Mouse (Mus musculus) A20 (cell line): ENCODE results near the gene Slc39a12.

Experiments
- DNase-seq: peaks from one replicate; pipeline ENCODE4 v3.0.0-alpha.2; 2011; ENCODE audit warnings: low read depth, low spot score

Slc39a12 gene

GRCm38 (mm10) chr2:14388162-14388561 is at the start of gene Slc39a12:
Slc39a12 (plus strand) TSS chr2:14388316.
- DNase-seq: no peak

DNA sequence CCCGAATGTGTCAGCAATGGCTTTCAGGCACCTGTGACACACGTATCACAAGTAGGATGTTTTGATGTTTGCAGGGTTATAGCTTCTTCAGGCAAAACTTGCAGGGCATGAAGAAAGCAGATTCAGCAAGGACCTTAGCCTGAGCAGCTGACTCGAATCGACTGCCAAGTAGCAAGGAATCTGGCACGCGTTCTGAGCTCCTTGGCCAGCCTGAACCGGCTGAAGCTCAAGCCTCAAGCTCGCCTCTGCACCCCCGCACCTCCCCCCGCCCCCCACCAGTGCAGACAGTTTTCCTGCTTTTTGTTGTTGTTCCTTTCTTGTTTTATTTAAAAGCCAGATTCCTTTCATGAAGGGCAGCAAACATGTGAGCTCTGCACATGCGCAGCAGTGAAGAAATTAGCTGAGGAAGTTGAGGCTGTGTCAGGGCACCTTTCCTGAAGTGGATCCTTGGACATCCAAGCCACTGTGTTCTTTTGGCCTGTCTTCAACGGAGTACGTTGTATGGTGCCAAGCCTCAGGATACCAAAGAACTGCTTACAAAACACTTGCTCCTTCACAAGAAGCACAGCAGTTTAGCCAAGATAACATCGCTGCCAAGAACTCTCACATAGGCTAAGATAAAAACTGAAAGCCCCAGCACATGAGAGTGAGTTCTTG is 46.3 kb upstream of the Slc39a12 start:
- no peak for DNase-seq

DNA sequence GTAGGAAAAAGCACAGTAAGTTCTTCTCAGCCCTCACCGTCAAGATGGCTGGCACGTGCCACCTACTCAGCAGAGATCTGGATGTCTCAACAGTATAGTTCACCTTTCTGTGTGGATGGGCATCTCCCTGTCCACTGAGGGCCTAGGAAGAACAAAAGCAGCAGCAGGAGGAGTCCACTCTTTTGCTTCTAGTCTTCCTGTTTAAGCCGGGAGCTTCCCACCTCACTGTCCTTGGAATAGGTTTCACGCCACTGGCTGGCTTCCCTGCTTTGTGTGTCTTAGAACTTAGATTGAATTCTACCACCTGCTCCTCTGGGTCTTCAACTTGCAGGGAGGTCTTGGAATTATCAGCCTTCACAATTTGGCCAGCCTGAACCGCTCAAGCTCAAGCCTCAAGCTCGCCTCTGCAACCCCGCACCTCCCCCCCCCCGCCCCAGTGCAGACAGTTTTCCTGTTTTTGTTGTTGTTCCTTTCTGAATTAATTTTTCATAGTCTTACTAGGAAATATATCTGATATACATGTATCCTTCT is 45.7 kb upstream of the Slc39a12 start:
- no peak for DNase-seq

GRCm38 (mm10) chr2:14388856-14389255 is 740 bp downstream of the Slc39a12 start:
- DNase-seq: no peak

GRCm38 (mm10) chr2:14390900-14391299 is 2.8 kb downstream of the Slc39a12 start:
- no peak for DNase-seq

DNA sequence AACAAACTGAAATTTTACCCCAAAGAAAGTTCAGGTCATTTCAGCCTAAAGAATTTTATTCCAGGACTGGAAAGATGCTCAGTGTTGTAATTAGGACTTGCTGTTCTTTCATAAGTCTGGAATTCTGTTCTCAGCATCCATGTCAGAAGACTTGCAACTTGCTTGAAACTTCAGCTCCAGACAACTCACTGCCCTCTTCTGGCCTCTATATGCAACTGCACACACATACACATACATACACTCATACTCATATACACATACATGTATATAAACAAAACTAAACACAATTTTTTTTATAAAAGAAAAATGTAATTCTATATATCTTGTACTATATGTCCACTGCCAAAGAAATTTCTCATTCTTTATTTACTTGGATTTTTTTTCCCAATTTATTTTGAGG is 14.9 kb downstream of the Slc39a12 start:
- DNase-seq: no peak

- no peak for DNase-seq
Measured at GRCm38 (mm10) chr2:14428987-14429386, 40.9 kb downstream of the Slc39a12 start.

DNA sequence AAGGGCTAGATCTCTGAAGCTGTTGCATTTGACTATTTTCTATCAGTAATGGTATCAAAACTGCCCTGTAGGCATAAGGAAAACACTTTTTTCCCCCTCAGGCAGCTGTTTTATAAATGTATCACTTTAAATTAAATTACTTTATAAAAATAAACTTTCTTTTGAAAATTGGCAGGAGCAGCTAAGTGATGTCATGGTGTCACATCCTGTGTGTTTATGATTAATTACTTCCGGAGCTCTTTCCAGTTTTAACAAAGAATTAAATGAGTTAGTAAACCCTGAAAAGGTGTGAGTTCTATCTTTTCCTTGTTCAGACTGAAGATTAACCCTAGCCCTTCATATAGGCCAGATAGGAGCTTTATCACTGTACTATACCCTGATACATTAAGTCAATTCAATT is 59.2 kb downstream of the Slc39a12 start:
- DNase-seq: no peak

DNA sequence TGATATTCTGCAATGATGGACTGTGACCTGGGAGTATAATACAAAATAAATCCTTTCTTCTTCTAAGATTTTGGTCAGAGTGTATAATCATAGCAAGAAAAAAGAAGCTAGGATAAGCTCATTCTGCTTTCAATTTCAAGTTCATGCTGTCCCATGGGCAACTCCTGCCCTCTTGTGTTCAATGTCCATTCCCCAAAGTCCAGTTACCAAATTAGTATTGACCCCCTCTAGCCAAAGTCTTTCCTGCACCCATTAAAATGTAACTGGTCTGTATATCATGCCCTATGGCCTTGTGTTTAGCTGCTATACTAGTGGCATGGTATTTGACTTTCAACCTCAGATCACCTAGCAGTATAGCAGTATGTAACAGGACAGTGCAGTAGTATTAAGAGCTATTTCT is 62.8 kb downstream of the Slc39a12 start:
- DNase-seq: no peak

DNA sequence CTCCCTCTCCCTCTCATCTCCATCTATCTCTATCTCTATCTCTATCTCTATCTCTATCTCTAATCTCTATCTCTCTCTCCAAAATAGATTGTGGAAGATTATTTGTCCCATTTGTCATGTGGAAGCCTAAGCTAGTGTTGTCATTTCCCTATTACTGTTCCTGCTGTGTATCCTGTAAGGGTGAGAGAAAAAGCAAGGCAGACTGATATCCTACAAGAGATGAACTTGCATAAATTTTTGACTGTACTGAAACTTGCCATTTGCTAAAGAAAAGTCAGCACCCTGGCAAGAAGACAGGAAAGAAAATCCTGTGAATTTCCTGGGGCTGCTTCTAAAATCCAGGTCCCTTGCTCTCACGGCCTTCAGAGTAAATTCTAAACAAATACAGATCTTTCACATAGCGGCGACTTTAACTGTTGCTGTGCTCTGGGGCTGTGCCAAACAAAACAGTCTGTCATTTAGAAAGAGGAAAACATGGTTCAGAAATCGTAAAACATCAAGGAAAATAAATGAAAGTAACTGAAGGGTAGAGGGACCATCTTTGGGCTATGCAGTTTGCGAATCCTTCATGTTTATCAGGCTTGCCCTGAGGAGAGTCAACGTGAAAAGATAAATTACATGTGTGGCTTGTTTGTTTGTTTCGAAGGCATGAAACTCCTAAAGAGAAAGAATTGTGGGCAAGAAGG is 67.0 kb downstream of the Slc39a12 start:
- no peak for DNase-seq

GRCm38 (mm10) chr2:14464438-14464837 is 76.3 kb downstream of the Slc39a12 start:
- DNase-seq: no peak

DNA sequence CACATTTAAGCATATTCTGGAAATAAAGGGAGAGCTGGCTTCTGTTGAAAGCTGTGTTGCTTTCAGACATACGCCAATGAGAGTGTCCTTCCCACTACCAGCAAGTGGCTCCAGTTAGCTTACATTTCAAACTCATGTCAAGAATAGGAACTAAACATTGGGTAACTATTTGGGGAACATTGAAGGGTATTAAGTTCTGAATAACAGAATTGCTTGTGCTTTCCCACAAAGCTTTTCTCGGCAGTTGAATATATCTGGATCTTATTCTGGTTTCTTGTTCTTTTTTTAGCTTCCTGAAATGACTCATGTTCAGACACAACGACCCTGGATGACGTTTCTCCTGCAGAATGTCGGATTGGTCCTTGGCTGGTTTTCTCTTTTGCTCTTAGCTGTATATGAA is 106.0 kb downstream of the Slc39a12 start:
- DNase-seq: no peak

- DNase-seq: no peak
Measured at GRCm38 (mm10) chr2:14496150-14496549, 108.0 kb downstream of the Slc39a12 start.

DNA sequence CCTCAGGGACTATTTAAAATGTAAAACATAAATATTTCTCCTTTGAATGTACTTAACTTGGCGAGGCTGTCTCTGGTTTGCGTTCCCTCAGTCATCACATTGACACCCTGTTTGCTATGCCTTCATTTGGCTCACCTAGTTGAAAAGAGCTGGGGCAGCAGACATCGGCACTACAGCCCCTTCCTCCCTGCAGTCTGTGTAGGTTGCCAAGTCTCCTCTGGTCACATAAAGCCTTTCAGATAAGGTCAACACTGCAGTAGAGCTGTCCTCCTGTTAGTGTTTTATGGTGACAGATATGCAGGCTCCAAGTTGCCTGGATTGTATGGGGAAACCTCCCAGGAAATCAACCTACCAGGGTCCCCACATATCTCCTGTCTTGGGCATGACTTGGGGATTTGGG is 114.4 kb downstream of the Slc39a12 start:
- no peak for DNase-seq

- DNase-seq: no peak
Measured at GRCm38 (mm10) chr2:14518237-14518636, 130.1 kb downstream of the Slc39a12 start.

GRCm38 (mm10) chr2:14534325-14535077 is 146.4 kb downstream of the Slc39a12 start:
- no peak for DNase-seq

- no peak for DNase-seq
Measured at GRCm38 (mm10) chr2:14535246-14535671, 147.1 kb downstream of the Slc39a12 start.

- DNase-seq: no peak
Measured at GRCm38 (mm10) chr2:14537781-14538180, 149.7 kb downstream of the Slc39a12 start.

GRCm38 (mm10) chr2:14543355-14543754 is 155.2 kb downstream of the Slc39a12 start:
- DNase-seq: no peak

DNA sequence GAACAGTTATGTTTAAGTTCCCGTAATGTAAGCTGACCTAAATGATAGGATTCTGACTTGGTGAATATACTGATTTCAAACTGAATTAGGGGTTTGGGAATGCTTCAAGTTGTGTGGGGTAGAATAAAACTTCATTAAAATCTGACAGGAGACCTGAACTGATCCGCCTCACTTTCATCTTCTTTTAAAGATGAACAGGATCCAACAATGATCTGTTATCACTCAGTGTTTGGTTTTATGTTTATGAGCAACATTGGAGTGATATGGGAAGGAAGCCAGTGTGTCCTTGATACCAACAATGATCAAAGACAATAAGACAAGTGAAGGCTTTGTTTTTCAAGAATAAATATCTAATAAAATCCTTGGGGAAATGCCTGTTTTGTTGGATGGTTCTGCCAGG is 155.7 kb downstream of the Slc39a12 start:
- no peak for DNase-seq
